Mouse (Mus musculus): ENCODE data around the gene Srrm4. TPM values are rescaled to one million over a fixed set of nuclear protein-coding genes. Genes with fewer than 3 reads are reported as not detected.

The Srrm4 gene
- polyA plus RNA-seq, 1 experiment from 2014 or later, result 0.03 TPM

- Histone ChIP-seq H3K4me3 (replicated peaks) (no peak overlapping the region), H3K27me3 (no peaks in the 10 kb centered on the region), H3K4me2 (no peak overlapping the region), H3K36me3 (no peaks in the 10 kb centered on the region), H3K9me3 (replicated peaks) (no peaks in the 10 kb centered on the region), H3K27ac (no peak overlapping the region), H3K9ac (no peak overlapping the region), H3K4me1 (replicated peaks) (0 out of 2 replicates have a peak, but pooled peaks cover 3% of the 10 kb centered on the region)
- ATAC-seq (ENCODE audit: low read depth), result no peak
- 67% methylated on average over 6 of the region's 6 CpGs for WGBS (ENCODE audit: insufficient replicate concordance)
- no peak for DNase-seq
Measured at GRCm38 (mm10) chr5:116419322-116420045, 172.1 kb downstream of the Srrm4 start.

- ATAC-seq (ENCODE audit: low read depth), result no peak
- H3K27me3 ChIP-seq, result no peaks in the 10 kb centered on the region
- H3K4me3 ChIP-seq (replicated peaks), result no peak overlapping the region
- H3K9me3 ChIP-seq (replicated peaks), result no peaks in the 10 kb centered on the region
- no peak overlapping the region for H3K27ac ChIP-seq
- DNase-seq, result no peak
- 32% methylated on average over 5 of the region's 5 CpGs for WGBS (ENCODE audit: insufficient replicate concordance)
- no peak overlapping the region for H3K4me2 ChIP-seq
- no peaks in the 10 kb centered on the region for H3K36me3 ChIP-seq
- H3K4me1 ChIP-seq (replicated peaks), result 0 out of 2 replicates have a peak, but pooled peaks cover 3% of the 10 kb centered on the region
- H3K9ac ChIP-seq, result no peak overlapping the region
Measured at GRCm38 (mm10) chr5:116416208-116416607, 175.4 kb downstream of the Srrm4 start.

GRCm38 (mm10) chr5:116409689-116410590 lies 181.7 kb downstream of the Srrm4 start:
- H3K4me3 ChIP-seq (replicated peaks), result no peak overlapping the region
- no peaks in the 10 kb centered on the region for H3K27me3 ChIP-seq
- H3K36me3 ChIP-seq, result no peaks in the 10 kb centered on the region
- no peaks in the 10 kb centered on the region for H3K9me3 ChIP-seq (replicated peaks)
- H3K4me2 ChIP-seq, result no peak overlapping the region
- H3K4me1 ChIP-seq (replicated peaks), result peaks cover 4% of the 10 kb centered on the region; the same call in 1 of the 2 replicates
- H3K27ac ChIP-seq, result no peak overlapping the region
- no peak overlapping the region for H3K9ac ChIP-seq
- no peak for DNase-seq
- no peak for ATAC-seq (ENCODE audit: low read depth)
- 18% methylated on average over 16 of the region's 16 CpGs for WGBS (ENCODE audit: insufficient replicate concordance)

GRCm38 (mm10) chr5:116408965-116409364 lies 182.7 kb downstream of the Srrm4 start:
- Histone ChIP-seq H3K9me3 (replicated peaks) (no peaks in the 10 kb centered on the region), H3K9ac (no peak overlapping the region), H3K4me3 (replicated peaks) (no peak overlapping the region), H3K36me3 (no peaks in the 10 kb centered on the region), H3K4me1 (replicated peaks) (peaks cover 4% of the 10 kb centered on the region; the same call in 1 of the 2 replicates), H3K27ac (no peak overlapping the region), H3K27me3 (no peaks in the 10 kb centered on the region), H3K4me2 (no peak overlapping the region)
- WGBS (ENCODE audit: insufficient replicate concordance), result 40% methylated on average over 9 of the region's 9 CpGs
- DNase-seq, result no peak
- no peak for ATAC-seq (ENCODE audit: low read depth)

GRCm38 (mm10) chr5:116407936-116408335 lies 183.7 kb downstream of the Srrm4 start:
- H3K9ac ChIP-seq, result no peak overlapping the region
- WGBS (ENCODE audit: insufficient replicate concordance), result 33% methylated on average over 6 of the region's 6 CpGs
- DNase-seq (no peak), ATAC-seq (ENCODE audit: low read depth) (no peak)
- no peaks in the 10 kb centered on the region for H3K36me3 ChIP-seq
- no peaks in the 10 kb centered on the region for H3K9me3 ChIP-seq (replicated peaks)
- H3K4me1 ChIP-seq (replicated peaks), result peaks cover 4% of the 10 kb centered on the region; the same call in 1 of the 2 replicates
- no peaks in the 10 kb centered on the region for H3K27me3 ChIP-seq
- H3K27ac ChIP-seq, result no peak overlapping the region
- H3K4me3 ChIP-seq (replicated peaks), result no peak overlapping the region
- H3K4me2 ChIP-seq, result no peak overlapping the region

- Histone ChIP-seq H3K36me3 (no peaks in the 10 kb centered on the region), H3K4me1 (replicated peaks) (peaks cover 4% of the 10 kb centered on the region; the same call in 1 of the 2 replicates), H3K27ac (no peak overlapping the region), H3K4me2 (no peak overlapping the region), H3K9me3 (replicated peaks) (no peaks in the 10 kb centered on the region), H3K4me3 (replicated peaks) (no peak overlapping the region), H3K27me3 (no peaks in the 10 kb centered on the region), H3K9ac (no peak overlapping the region)
- 35% methylated on average over 4 of the region's 4 CpGs for WGBS (ENCODE audit: insufficient replicate concordance)
- no peak for DNase-seq
- no peak for ATAC-seq (ENCODE audit: low read depth)
Measured at GRCm38 (mm10) chr5:116407321-116407720, 184.3 kb downstream of the Srrm4 start.

GRCm38 (mm10) chr5:116406507-116406906 lies 185.1 kb downstream of the Srrm4 start:
- ATAC-seq (ENCODE audit: low read depth) (no peak), DNase-seq (no peak)
- WGBS (ENCODE audit: insufficient replicate concordance), result 50% methylated on average over 3 of the region's 3 CpGs
- no peak overlapping the region for H3K27ac ChIP-seq
- peaks cover 4% of the 10 kb centered on the region; the same call in 1 of the 2 replicates for H3K4me1 ChIP-seq (replicated peaks)
- no peaks in the 10 kb centered on the region for H3K9me3 ChIP-seq (replicated peaks)
- H3K9ac ChIP-seq, result no peak overlapping the region
- H3K4me2 ChIP-seq, result no peak overlapping the region
- H3K36me3 ChIP-seq, result no peaks in the 10 kb centered on the region
- H3K4me3 ChIP-seq (replicated peaks), result no peak overlapping the region
- no peaks in the 10 kb centered on the region for H3K27me3 ChIP-seq

- 78% methylated on average over 1 of the region's 1 CpGs for WGBS (ENCODE audit: insufficient replicate concordance)
- Histone ChIP-seq H3K4me3 (replicated peaks) (no peak overlapping the region), H3K36me3 (no peaks in the 10 kb centered on the region), H3K4me1 (replicated peaks) (peaks cover 4% of the 10 kb centered on the region; the same call in 1 of the 2 replicates), H3K9me3 (replicated peaks) (no peaks in the 10 kb centered on the region), H3K9ac (no peak overlapping the region), H3K27ac (no peak overlapping the region), H3K4me2 (no peak overlapping the region), H3K27me3 (no peaks in the 10 kb centered on the region)
- DNase-seq (no peak), ATAC-seq (ENCODE audit: low read depth) (no peak)
Measured at GRCm38 (mm10) chr5:116405934-116406333, 185.7 kb downstream of the Srrm4 start.

- no peak for ATAC-seq (ENCODE audit: low read depth)
- no peaks in the 10 kb centered on the region for H3K36me3 ChIP-seq
Measured at GRCm38 (mm10) chr5:116404063-116404462, 187.6 kb downstream of the Srrm4 start.

GRCm38 (mm10) chr5:116400801-116401200 lies 190.8 kb downstream of the Srrm4 start:
- Histone ChIP-seq H3K4me1 (replicated peaks) (no peaks in the 10 kb centered on the region), H3K4me2 (no peak overlapping the region), H3K9me3 (replicated peaks) (no peaks in the 10 kb centered on the region), H3K27ac (no peak overlapping the region), H3K27me3 (no peaks in the 10 kb centered on the region), H3K36me3 (no peaks in the 10 kb centered on the region), H3K9ac (no peak overlapping the region), H3K4me3 (replicated peaks) (no peak overlapping the region)
- WGBS (ENCODE audit: insufficient replicate concordance), result 67% methylated on average over 3 of the region's 3 CpGs
- DNase-seq (no peak), ATAC-seq (ENCODE audit: low read depth) (no peak)

More at GRCm38 (mm10) chr5:116404063-116404462, 187.6 kb downstream of the Srrm4 start:
- Histone ChIP-seq H3K9ac (no peak overlapping the region), H3K4me1 (replicated peaks) (no peaks in the 10 kb centered on the region), H3K9me3 (replicated peaks) (no peaks in the 10 kb centered on the region), H3K4me3 (replicated peaks) (no peak overlapping the region), H3K27ac (no peak overlapping the region), H3K4me2 (no peak overlapping the region), H3K27me3 (no peaks in the 10 kb centered on the region)
- no peak for DNase-seq
- 58% methylated on average over 2 of the region's 2 CpGs for WGBS (ENCODE audit: insufficient replicate concordance)

GRCm38 (mm10) chr5:116400042-116400730 lies 191.4 kb downstream of the Srrm4 start:
- no peak for ATAC-seq (ENCODE audit: low read depth)
- H3K4me2 ChIP-seq, result no peak overlapping the region
- H3K4me1 ChIP-seq (replicated peaks), result no peaks in the 10 kb centered on the region
- no peaks in the 10 kb centered on the region for H3K36me3 ChIP-seq
- 58% methylated on average over 8 of the region's 8 CpGs for WGBS (ENCODE audit: insufficient replicate concordance)
- no peaks in the 10 kb centered on the region for H3K27me3 ChIP-seq
- no peak overlapping the region for H3K4me3 ChIP-seq (replicated peaks)
- H3K27ac ChIP-seq, result no peak overlapping the region
- no peaks in the 10 kb centered on the region for H3K9me3 ChIP-seq (replicated peaks)
- H3K9ac ChIP-seq, result no peak overlapping the region
- no peak for DNase-seq

All from liver, embryonic 13.5 days (tissue).